Mouse (Mus musculus) brain, embryonic 14.5 days (tissue): ENCODE results near the gene Fam19a3. TPM values are rescaled to one million over a fixed set of nuclear protein-coding genes. Genes with fewer than 3 reads are reported as not detected.
"Not testable (repeated sequence)": the region's sequence is repeated elsewhere in the genome, so short reads cannot be mapped to it uniquely, and the experiment has no call there.

Experiments
- DNase-seq: peaks from one replicate; pipeline ENCODE4 v3.0.0-alpha.2; 2011; ENCODE audit warnings: low read depth
- CTCF ChIP-seq: fragments of 200-500 bp; IDR thresholded peaks from 2 replicates; pipeline ENCODE4 v1.5.1; 2012; ENCODE audit warnings: inconsistent platforms, mild to moderate bottlenecking, moderate library complexity, borderline replicate concordance; ENCODE audit not compliant: insufficient read depth, insufficient read length; ENCODE audit errors: extremely low read depth
- POLR2A ChIP-seq: fragments of 200-500 bp; IDR thresholded peaks from 2 replicates; pipeline ENCODE4 v1.6.1; 2012; ENCODE audit warnings: mild to moderate bottlenecking, inconsistent platforms, borderline replicate concordance; ENCODE audit not compliant: poor library complexity, insufficient read depth, insufficient read length, severe bottlenecking; ENCODE audit errors: extremely low read depth
- polyA plus RNA-seq: library from polyadenylated mRNA; depleted of rRNA; stranded (reverse); fragments of >200 nt; gene quantifications from 2 replicates; pipeline ENCODE4 v1.2.3, GENCODE M21; 2012

The Fam19a3 gene
- polyA plus RNA-seq, 1 experiment, result 0.12 TPM

DNA sequence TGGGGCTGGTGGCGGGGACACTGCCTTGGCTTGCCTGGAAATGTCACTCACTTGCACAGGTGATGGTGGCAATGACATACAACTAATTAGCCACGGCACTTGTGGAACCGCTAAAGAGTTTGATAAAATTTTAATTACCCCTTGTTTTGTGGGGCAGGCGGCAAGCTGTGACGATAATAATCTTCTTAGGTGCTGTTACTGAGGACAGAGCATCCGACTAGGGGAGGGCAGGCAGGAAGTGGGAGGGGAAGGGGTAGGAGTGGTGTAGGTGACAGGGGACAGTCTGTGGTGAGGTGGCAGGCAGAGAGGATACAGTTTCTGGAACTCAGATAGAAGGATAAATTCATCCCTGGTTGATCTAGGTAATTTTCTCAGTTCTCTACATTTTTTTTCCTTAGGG, 10.2 kb downstream of the Fam19a3 start:
- no peak for DNase-seq
- TF ChIP-seq CTCF (no peak), POLR2A (no peak)

GRCm38 (mm10) chr3:104770918-104771317, 10.7 kb downstream of the Fam19a3 start:
- no peak for TF ChIP-seq POLR2A
- no peak for TF ChIP-seq CTCF
- DNase-seq, result no peak

- TF ChIP-seq CTCF, result peak; percentile 73; the same call in 1 of the 2 replicates
- no peak for TF ChIP-seq POLR2A
- DNase-seq, result peak; percentile 47
Observed at GRCm38 (mm10) chr3:104770035-104770434, 11.6 kb downstream of the Fam19a3 start.

- TF ChIP-seq POLR2A, result no peak
- TF ChIP-seq CTCF, result no peak
- DNase-seq, result no peak
Observed at GRCm38 (mm10) chr3:104769135-104769534, 12.5 kb downstream of the Fam19a3 start.

DNA sequence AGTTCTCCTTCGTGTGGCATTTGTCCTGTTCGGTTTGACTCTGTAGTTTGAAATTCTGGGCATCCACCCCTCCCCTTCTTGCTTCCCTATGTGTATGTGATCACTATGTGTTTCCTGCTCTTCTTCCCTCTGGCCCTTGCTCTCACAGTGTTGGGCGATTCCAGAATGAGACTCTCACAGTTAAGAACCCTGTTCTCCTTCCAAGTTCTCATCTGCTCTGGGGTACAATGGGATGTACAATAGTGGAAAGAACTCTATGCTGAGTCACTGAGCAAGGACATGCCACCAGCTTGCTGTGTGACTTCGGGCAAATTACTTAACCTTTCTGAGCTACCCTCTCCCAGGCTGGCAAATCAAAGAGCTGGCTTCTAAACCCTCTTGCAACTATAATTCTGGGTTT, 13.9 kb downstream of the Fam19a3 start:
- TF ChIP-seq POLR2A (no peak), CTCF (no peak)
- DNase-seq, result no peak

- TF ChIP-seq POLR2A (no peak), CTCF (no peak)
- no peak for DNase-seq
Observed at GRCm38 (mm10) chr3:104767141-104767540, 14.5 kb downstream of the Fam19a3 start.

GRCm38 (mm10) chr3:104765021-104765420, 16.6 kb downstream of the Fam19a3 start:
- DNase-seq, result no peak
- TF ChIP-seq CTCF (peak; percentile 57; the same call in 1 of the 2 replicates), POLR2A (no peak)

DNA sequence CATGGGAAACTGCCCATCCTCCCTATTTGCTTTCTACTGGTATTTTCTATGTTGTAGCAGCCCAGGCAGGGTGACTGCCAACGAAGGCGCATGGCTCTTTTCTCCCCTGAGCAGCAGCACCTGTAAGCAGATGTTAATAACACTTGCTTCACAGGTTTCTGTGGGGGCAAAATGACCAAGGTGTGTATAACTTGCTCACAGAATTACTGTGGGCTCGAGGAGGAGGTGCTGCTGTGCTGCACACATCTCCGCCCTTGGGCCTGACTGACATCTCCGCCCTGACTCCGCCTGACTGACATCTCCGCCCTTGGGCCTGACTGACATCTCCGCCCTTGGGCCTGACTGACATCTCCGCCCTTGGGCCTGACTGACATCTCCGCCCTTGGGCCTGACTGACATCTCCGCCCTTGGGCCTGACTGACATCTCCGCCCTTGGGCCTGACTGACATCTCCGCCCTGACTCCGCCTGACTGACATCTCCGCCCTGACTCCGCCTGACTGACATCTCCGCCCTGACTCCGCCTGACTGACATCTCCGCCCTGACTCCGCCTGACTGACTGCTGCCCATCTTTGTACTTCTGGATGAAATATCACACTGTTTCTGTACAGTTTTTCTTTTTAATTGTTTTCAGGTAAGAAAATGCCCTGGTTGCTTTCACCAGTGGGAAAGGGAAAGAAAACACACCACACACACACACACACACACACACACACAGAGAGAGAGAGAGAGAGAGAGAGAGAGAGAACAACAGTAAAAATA, 19.4 kb downstream of the Fam19a3 start:
- not testable (repeated sequence) for DNase-seq

DNA sequence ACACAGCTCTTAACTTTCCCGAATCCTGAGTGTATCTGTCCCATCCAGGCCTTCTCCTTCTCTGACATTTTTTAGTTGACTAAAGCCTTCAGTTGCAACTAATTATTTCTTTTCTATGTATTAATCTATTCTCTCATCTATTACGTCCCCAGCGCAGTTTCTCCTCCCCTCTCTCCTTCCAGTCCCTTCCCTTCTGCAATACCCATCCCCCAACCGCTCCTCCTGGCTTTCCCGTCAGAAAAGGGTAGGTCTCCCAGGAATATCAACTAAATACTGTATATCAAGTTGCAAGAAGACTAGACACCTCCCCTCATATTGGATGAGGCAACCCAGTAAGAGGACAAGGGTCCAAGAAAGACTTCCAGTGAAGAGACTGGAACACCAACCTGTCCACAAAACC, 22.8 kb downstream of the Fam19a3 start:
- peak; percentile 15 for DNase-seq
- TF ChIP-seq POLR2A (no peak), CTCF (no peak)

- TF ChIP-seq CTCF (peak; percentile 94), POLR2A (peak; percentile 10; the same call in 1 of the 2 replicates)
Observed at GRCm38 (mm10) chr3:104758406-104758805, 23.2 kb downstream of the Fam19a3 start.

DNA sequence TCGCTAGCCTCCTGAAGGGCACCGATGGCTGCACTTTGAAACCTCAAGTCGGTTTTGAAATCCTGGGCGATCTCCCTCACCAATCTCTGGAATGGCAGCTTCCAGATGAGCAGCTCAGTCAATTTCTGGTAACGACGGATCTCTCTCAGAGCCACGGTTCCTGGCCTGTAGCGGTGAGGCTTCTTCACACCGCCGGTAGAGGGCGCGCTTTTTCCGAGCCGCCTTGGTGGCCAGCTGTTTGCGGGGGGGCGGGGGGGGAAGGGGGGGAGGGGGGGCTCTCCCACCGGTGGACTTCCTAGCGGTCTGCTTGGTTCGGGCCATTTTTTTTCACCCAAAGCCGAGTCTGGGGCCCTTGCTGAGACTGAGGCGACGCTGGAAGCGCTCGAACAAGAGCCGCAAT, 28.8 kb downstream of the Fam19a3 start:
- not testable (repeated sequence) for DNase-seq
- peak; percentile 24; the same call in 1 of the 2 replicates for TF ChIP-seq CTCF

More at GRCm38 (mm10) chr3:104758406-104758805, 23.2 kb downstream of the Fam19a3 start:
- peak; percentile 85 for DNase-seq

- no peak for DNase-seq
Observed at GRCm38 (mm10) chr3:104743864-104744263, 37.8 kb downstream of the Fam19a3 start.

More at GRCm38 (mm10) chr3:104743864-104744263, 37.8 kb downstream of the Fam19a3 start:
- TF ChIP-seq CTCF, result no peak
- TF ChIP-seq POLR2A, result no peak
